Mouse (Mus musculus) embryonic facial prominence, embryonic 11.5 days (tissue): ENCODE data around the gene Kremen2. TPM values are rescaled to one million over a fixed set of nuclear protein-coding genes. Genes with fewer than 3 reads are reported as not detected.

Source experiments
- ATAC-seq: fragments of 200-750 bp; cut with Nextera tagmentation; replicated peaks from 2 replicates; pipeline ENCODE4 v1.8.0; 2017; ENCODE audit warnings: low read depth; ENCODE audit not compliant: insufficient number of reproducible peaks, low FRiP score, low TSS enrichment
- DNase-seq: peaks from one replicate; pipeline ENCODE4 v3.0.0-alpha.2; 2015; ENCODE audit warnings: low spot score
- H3K27ac ChIP-seq: fragments of 300-500 bp; sonication (generic); replicated peaks from 2 replicates; pipeline ENCODE4 v1.5.1; 2014; ENCODE audit warnings: mild to moderate bottlenecking, low read depth, low read length, control low read depth
- H3K27me3 ChIP-seq: fragments of 300-500 bp; sonication (generic); 2 replicates; pipeline ENCODE4 v1.6.1; 2014; ENCODE audit warnings: mild to moderate bottlenecking, low read length, moderate library complexity, mixed read lengths; ENCODE audit not compliant: control insufficient read depth, insufficient read depth
- H3K36me3 ChIP-seq: fragments of 300-500 bp; sonication (generic); replicated peaks from 2 replicates; pipeline ENCODE4 v1.6.1; 2014; ENCODE audit warnings: low read depth, mild to moderate bottlenecking, low read length, moderate library complexity, mixed read lengths; ENCODE audit not compliant: control insufficient read depth, insufficient read depth
- H3K4me1 ChIP-seq: fragments of 300-500 bp; sonication (generic); 2 replicates; pipeline ENCODE4 v1.6.1; 2014; ENCODE audit warnings: low read length, mixed read lengths; ENCODE audit not compliant: control insufficient read depth, insufficient read depth
- H3K4me2 ChIP-seq: fragments of 300-500 bp; sonication (generic); 2 replicates; pipeline ENCODE4 v1.6.1; 2014; ENCODE audit warnings: low read depth, mild to moderate bottlenecking, control low read depth, low read length, moderate library complexity
- H3K4me3 ChIP-seq: fragments of 300-500 bp; sonication (generic); 2 replicates; pipeline ENCODE4 v1.5.1; 2014; ENCODE audit warnings: low read depth, low read length, control low read depth
- H3K9ac ChIP-seq: fragments of 300-500 bp; sonication (generic); replicated peaks from 2 replicates; pipeline ENCODE4 v1.6.1; 2014; ENCODE audit warnings: mild to moderate bottlenecking, control low read depth, low read length
- H3K9me3 ChIP-seq: fragments of 300-500 bp; sonication (generic); replicated peaks from 2 replicates; pipeline ENCODE4 v1.6.1; 2016; ENCODE audit warnings: mild to moderate bottlenecking, low read length, inconsistent platforms, mixed read lengths; ENCODE audit not compliant: control insufficient read depth
- WGBS: fragments of 180-500 bp; shearing (Covaris S2); extraction: QIAGEN DNeasy Blood & Tissue Kit; methylation state at CpG from one replicate; pipeline ENCODE4 v1.1.7; 2014; 5-methylcytosine and 5-hydroxymethylcytosine counted together
- polyA plus RNA-seq: library from polyadenylated mRNA; unstranded; fragments of >200 nt; fragmentation: Nextera tagmentation; extraction: Ambion mirVana; gene quantifications from 2 replicates; pipeline ENCODE4 v1.2.1, GENCODE M21; 2014

The Kremen2 gene
- polyA plus RNA-seq, 1 experiment from 2014 or later, result 8.1 TPM

- Histone ChIP-seq H3K4me2 (peak within 1 kb of the TSS; percentile 57), H3K27me3 (no peaks in the 10 kb centered on the region), H3K4me1 (no peaks in the 10 kb centered on the region), H3K4me3 (peak within 1 kb of the TSS; percentile 76), H3K36me3 (no peaks in the 10 kb centered on the region), H3K9me3 (no peaks in the 10 kb centered on the region), H3K27ac (peak within 1 kb of the TSS; percentile 53; the same call in 1 of the 2 replicates), H3K9ac (peak within 1 kb of the TSS; percentile 94)
- 3% methylated on average over 58 of the region's 58 CpGs for WGBS
- DNase-seq (peak; percentile 99), ATAC-seq (peak; percentile 98)
These were observed 25.9 kb upstream of the Kremen2 start, which contains the start of gene Flywch1 for GRCm38 (mm10) chr17:23771284-23772218. Flywch1 (minus strand) TSS chr17:23771602.

- 1% methylated on average over 19 of the region's 19 CpGs for WGBS
These were observed 25.3 kb upstream of the Kremen2 start for GRCm38 (mm10) chr17:23770896-23771283.

GRCm38 (mm10) chr17:23770493-23770892 lies 24.9 kb upstream of the Kremen2 start:
- no peaks in the 10 kb centered on the region for H3K27me3 ChIP-seq
- H3K4me3 ChIP-seq, result peak overlapping the region; percentile 76
- H3K4me1 ChIP-seq, result no peaks in the 10 kb centered on the region
- no peaks in the 10 kb centered on the region for H3K36me3 ChIP-seq
- H3K9ac ChIP-seq, result peak overlapping the region; percentile 94
- 19% methylated on average over 2 of the region's 2 CpGs for WGBS
- DNase-seq, result no peak
- no peak overlapping the region for H3K27ac ChIP-seq
- H3K9me3 ChIP-seq, result no peaks in the 10 kb centered on the region
- peak overlapping the region; percentile 57 for H3K4me2 ChIP-seq
- ATAC-seq, result no peak

More at GRCm38 (mm10) chr17:23770896-23771283, 25.3 kb upstream of the Kremen2 start:
- H3K9me3 ChIP-seq, result no peaks in the 10 kb centered on the region
- peak overlapping the region; percentile 53; the same call in 1 of the 2 replicates for H3K27ac ChIP-seq
- no peak; the same call in 1 of the 2 replicates for ATAC-seq
- H3K36me3 ChIP-seq, result no peaks in the 10 kb centered on the region
- peak overlapping the region; percentile 76 for H3K4me3 ChIP-seq
- peak; percentile 35 for DNase-seq
- H3K4me2 ChIP-seq, result peak overlapping the region; percentile 57
- no peaks in the 10 kb centered on the region for H3K27me3 ChIP-seq
- peak overlapping the region; percentile 94 for H3K9ac ChIP-seq
- no peaks in the 10 kb centered on the region for H3K4me1 ChIP-seq

GRCm38 (mm10) chr17:23762976-23763375 lies 17.3 kb upstream of the Kremen2 start:
- WGBS, result 92% methylated on average over 11 of the region's 11 CpGs
- Histone ChIP-seq H3K9ac (no peak overlapping the region), H3K27ac (no peak overlapping the region), H3K4me3 (no peak overlapping the region), H3K9me3 (no peaks in the 10 kb centered on the region), H3K27me3 (no peaks in the 10 kb centered on the region), H3K36me3 (peaks cover 14% of the 10 kb centered on the region), H3K4me1 (no peaks in the 10 kb centered on the region), H3K4me2 (no peak overlapping the region)
- ATAC-seq, result no peak
- DNase-seq, result no peak

DNA sequence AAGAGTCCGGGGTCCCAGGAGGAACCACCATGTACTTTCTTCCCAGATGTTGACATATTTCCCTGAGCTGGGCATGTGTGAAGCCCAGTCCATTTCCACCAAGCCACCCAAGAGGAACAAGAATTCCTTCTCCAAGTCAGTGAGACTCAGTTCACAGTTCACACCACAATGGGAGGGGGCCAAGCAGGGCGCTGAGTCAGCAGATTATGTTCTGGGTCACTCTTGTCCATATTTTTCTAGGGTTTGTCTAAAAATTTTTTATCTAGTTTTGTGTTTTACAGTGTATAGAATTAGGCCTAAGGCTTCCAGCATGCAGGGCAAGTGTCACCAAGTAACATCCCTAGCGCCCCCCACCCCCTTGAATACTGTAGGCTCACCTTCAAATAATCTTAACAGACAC lies 15.5 kb upstream of the Kremen2 start:
- 90% methylated on average over 3 of the region's 3 CpGs for WGBS
- Histone ChIP-seq H3K27ac (no peak overlapping the region), H3K36me3 (peaks cover 14% of the 10 kb centered on the region), H3K9me3 (no peaks in the 10 kb centered on the region), H3K4me2 (no peak overlapping the region), H3K4me3 (no peak overlapping the region), H3K27me3 (no peaks in the 10 kb centered on the region), H3K4me1 (no peaks in the 10 kb centered on the region), H3K9ac (no peak overlapping the region)
- no peak for ATAC-seq
- no peak for DNase-seq

- no peaks in the 10 kb centered on the region for H3K27me3 ChIP-seq
- no peak for ATAC-seq
- no peaks in the 10 kb centered on the region for H3K9me3 ChIP-seq
- H3K4me2 ChIP-seq, result no peak overlapping the region
- H3K4me1 ChIP-seq, result no peaks in the 10 kb centered on the region
- DNase-seq, result no peak
- no peak overlapping the region for H3K9ac ChIP-seq
- no peak overlapping the region for H3K27ac ChIP-seq
- H3K4me3 ChIP-seq, result no peak overlapping the region
- WGBS, result 92% methylated on average over 9 of the region's 9 CpGs
- H3K36me3 ChIP-seq, result peaks cover 18% of the 10 kb centered on the region
These were observed 14.6 kb upstream of the Kremen2 start for GRCm38 (mm10) chr17:23760231-23760630.

- Histone ChIP-seq H3K4me3 (no peak overlapping the region), H3K27me3 (no peaks in the 10 kb centered on the region), H3K9ac (no peak overlapping the region), H3K9me3 (no peaks in the 10 kb centered on the region), H3K36me3 (peaks cover 18% of the 10 kb centered on the region), H3K4me2 (no peak overlapping the region), H3K27ac (no peak overlapping the region), H3K4me1 (no peaks in the 10 kb centered on the region)
- DNase-seq, result no peak
- 86% methylated on average over 8 of the region's 8 CpGs for WGBS
- no peak for ATAC-seq
These were observed 13.2 kb upstream of the Kremen2 start for GRCm38 (mm10) chr17:23758801-23759200.

GRCm38 (mm10) chr17:23757581-23757980 lies 11.9 kb upstream of the Kremen2 start:
- H3K4me2 ChIP-seq, result no peak overlapping the region
- H3K9me3 ChIP-seq, result no peaks in the 10 kb centered on the region
- ATAC-seq, result no peak
- peaks cover 27% of the 10 kb centered on the region for H3K36me3 ChIP-seq
- WGBS, result 91% methylated on average over 9 of the region's 9 CpGs
- no peak overlapping the region for H3K27ac ChIP-seq
- H3K27me3 ChIP-seq, result no peaks in the 10 kb centered on the region
- H3K4me3 ChIP-seq, result no peak overlapping the region
- H3K9ac ChIP-seq, result no peak overlapping the region
- H3K4me1 ChIP-seq, result no peaks in the 10 kb centered on the region
- no peak for DNase-seq
